Mouse (Mus musculus) liver, embryonic 14.5 days (tissue): ENCODE measurements around the gene Skil.

Experiments
- CTCF ChIP-seq: IDR thresholded peaks from 2 replicates; pipeline ENCODE4 v1.5.1; 2016; ENCODE audit warnings: antibody characterized with exemption, low read depth, control low read depth
- EP300 ChIP-seq: IDR thresholded peaks from 2 replicates; pipeline ENCODE4 v1.6.1; 2016; ENCODE audit warnings: antibody characterized with exemption, low read depth

DNA sequence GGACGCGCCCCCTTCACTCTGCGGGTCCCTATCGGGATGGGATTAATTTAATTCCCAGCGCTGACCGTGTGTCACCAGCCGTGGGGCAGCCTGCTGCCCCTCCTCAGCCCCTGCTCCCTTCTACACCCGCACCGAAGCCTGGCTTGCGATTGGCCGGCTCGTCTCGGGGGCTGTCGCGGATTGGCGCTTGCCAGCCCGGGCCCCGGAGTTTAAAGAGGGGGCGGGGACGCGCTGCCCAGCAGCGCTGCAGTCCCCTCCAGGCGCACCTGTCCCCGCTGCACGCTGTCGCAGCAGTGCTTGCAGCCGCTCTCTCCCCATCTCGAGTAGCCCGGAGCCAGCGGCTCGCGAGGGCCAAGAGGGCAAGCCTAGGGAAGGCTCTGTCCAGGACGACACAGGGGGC lies 54.8 kb downstream of the Skil start, which contains the start of gene Cldn11:
- TF ChIP-seq CTCF = no peak
- no peak for TF ChIP-seq EP300
